Mouse (Mus musculus) Patski (cell line): ENCODE measurements around the gene Prkar1b. TPM values are rescaled to one million over a fixed set of nuclear protein-coding genes. Genes with fewer than 3 reads are reported as not detected.
A peak's percentile ranks its signal among the peaks of the same experiment; 100 is the strongest.

Experiments
- ATAC-seq: fragments of 100-300 bp; one replicate; pipeline ENCODE4 v1.8.0; 2021
- CTCF ChIA-PET: fragments of 350-600 bp; sonication (Branson Sonifier 250); formaldehyde crosslinking; loops from one replicate; lab custom pipeline; 2022; ENCODE audit warnings: inconsistent platforms; lab: Charles Lee
- POLR2A ChIA-PET: fragments of 350-600 bp; sonication (Branson Sonifier 250); formaldehyde crosslinking; loops from one replicate; lab custom pipeline; 2022; ENCODE audit warnings: antibody characterized with exemption, inconsistent platforms; lab: Charles Lee
- DNase-seq: peaks from one replicate; pipeline ENCODE4 v3.0.0-alpha.2; 2011; ENCODE audit warnings: low read depth, low spot score
- H3K27me3 ChIP-seq: fragments of 371-371 bp; one replicate; pipeline ENCODE4 v1.5.1; 2021
- CTCF ChIP-seq: fragments of 100-300 bp; IDR thresholded peaks from one replicate; pipeline ENCODE4 v1.5.1; 2021
- in situ Hi-C: fragments of 300-500 bp; cut with MboI; formaldehyde crosslinking; loops from 3 replicates; pipeline ENCODE4 v1.11.1; 2018; ENCODE audit warnings: low pct_unique_long_range_greater_than_20kb, mixed read lengths
- polyA plus RNA-seq: library from polyadenylated mRNA; unstranded; gene quantifications from one replicate; pipeline ENCODE4 v1.2.3, GENCODE M21; 2021

Prkar1b gene
- polyA plus RNA-seq, result 0.55 TPM

- ChIA-PET POLR2A (interaction anchor here (0.6 to 1.1 kb wide), 3 partner anchors 13 to 17 kb away, joined by 3 read pairs; no protein-coding TSS in a partner anchor), CTCF (no interaction called here)
- in situ Hi-C loops, result no loop called here
- DNase-seq (peak; percentile 95), ATAC-seq (peak; percentile 88)
- TF ChIP-seq CTCF, result no peak
- no peaks in the 10 kb centered on the region for H3K27me3 ChIP-seq
Observed at GRCm38 (mm10) chr5:139149681-139150602, at the start of gene Prkar1b, which contains the start of gene Dnaaf5. Gene Prkar1b, minus strand, starts transcription at chr5:139150001. Gene Dnaaf5, plus strand, starts transcription at chr5:139150223.

- no peak for DNase-seq
- CTCF ChIA-PET, result no interaction called here
- H3K27me3 ChIP-seq, result no peaks in the 10 kb centered on the region
- in situ Hi-C loops, result no loop called here
- TF ChIP-seq CTCF, result no peak
- POLR2A ChIA-PET, result interaction anchor here (0.7 to 1.3 kb wide), 2 partner anchors 28 to 191 kb away, joined by 3 to 4 read pairs; no protein-coding TSS in a partner anchor
- ATAC-seq, result no peak
Observed at GRCm38 (mm10) chr5:139199636-139199994, 49.8 kb upstream of the Prkar1b start.

- in situ Hi-C loops, result no loop called here
- ChIA-PET POLR2A (interaction anchor here (0.7 kb wide), 1 partner anchor 24 kb away, joined by 5 read pairs; no protein-coding TSS in a partner anchor), CTCF (no interaction called here)
- H3K27me3 ChIP-seq, result no peaks in the 10 kb centered on the region
- DNase-seq, result no peak
- no peak for TF ChIP-seq CTCF
- no peak for ATAC-seq
Observed at GRCm38 (mm10) chr5:139198779-139199178, 49.0 kb upstream of the Prkar1b start.

- ChIA-PET CTCF (interaction anchor here (1.5 kb wide), 1 partner anchor 17 kb away, joined by 3 read pairs; no protein-coding TSS in a partner anchor), POLR2A (no interaction called here)
- DNase-seq, result no peak
- in situ Hi-C loops, result no loop called here
- ATAC-seq, result no peak
- TF ChIP-seq CTCF, result no peak
- H3K27me3 ChIP-seq, result no peaks in the 10 kb centered on the region
Observed at GRCm38 (mm10) chr5:139190958-139191357, 41.2 kb upstream of the Prkar1b start.

GRCm38 (mm10) chr5:139189726-139190125, 39.9 kb upstream of the Prkar1b start:
- ChIA-PET CTCF (interaction anchor here (1.5 kb wide), 1 partner anchor 19 kb away, joined by 3 read pairs; no protein-coding TSS in a partner anchor), POLR2A (interaction anchor here (0.9 kb wide), 1 partner anchor 136 kb away, joined by 3 read pairs; the partner anchor contains the start of gene Adap1)

GRCm38 (mm10) chr5:139184897-139185296, 35.1 kb upstream of the Prkar1b start:
- H3K27me3 ChIP-seq, result no peaks in the 10 kb centered on the region
- in situ Hi-C loops, result no loop called here
- POLR2A ChIA-PET, result no interaction called here
- ATAC-seq (no peak), DNase-seq (no peak)
- CTCF ChIA-PET, result no interaction called here
- TF ChIP-seq CTCF, result no peak

More at GRCm38 (mm10) chr5:139189726-139190125, 39.9 kb upstream of the Prkar1b start:
- H3K27me3 ChIP-seq, result no peaks in the 10 kb centered on the region
- TF ChIP-seq CTCF, result no peak
- in situ Hi-C loops, result no loop called here
- ATAC-seq (no peak), DNase-seq (no peak)

GRCm38 (mm10) chr5:139183601-139184000, 33.8 kb upstream of the Prkar1b start:
- POLR2A ChIA-PET, result no interaction called here
- CTCF ChIA-PET, result no interaction called here
- no peak for ATAC-seq
- in situ Hi-C loops, result no loop called here
- no peak for DNase-seq
- TF ChIP-seq CTCF, result no peak
- no peaks in the 10 kb centered on the region for H3K27me3 ChIP-seq

GRCm38 (mm10) chr5:139183131-139183530, 33.3 kb upstream of the Prkar1b start:
- ChIA-PET CTCF (no interaction called here), POLR2A (no interaction called here)
- DNase-seq, result no peak
- H3K27me3 ChIP-seq, result no peaks in the 10 kb centered on the region
- TF ChIP-seq CTCF, result no peak
- in situ Hi-C loops, result no loop called here
- ATAC-seq, result no peak

- in situ Hi-C loops, result loop anchor here (5.0 kb wide), 3 partner anchors 102 to 332 kb away; no protein-coding TSS in a partner anchor
- no peaks in the 10 kb centered on the region for H3K27me3 ChIP-seq
- POLR2A ChIA-PET, result no interaction called here
- TF ChIP-seq CTCF, result peak; percentile 91
- CTCF ChIA-PET, result interaction anchor here (0.6 to 1.5 kb wide), 5 partner anchors 47 to 333 kb away, joined by 3 to 5 read pairs (median 3); no protein-coding TSS in a partner anchor
- ATAC-seq (peak; percentile 68), DNase-seq (no peak)
Observed at GRCm38 (mm10) chr5:139178895-139179631, 29.3 kb upstream of the Prkar1b start.
